Mouse (Mus musculus): ENCODE data around the gene Mlx.

The Mlx gene

DNA sequence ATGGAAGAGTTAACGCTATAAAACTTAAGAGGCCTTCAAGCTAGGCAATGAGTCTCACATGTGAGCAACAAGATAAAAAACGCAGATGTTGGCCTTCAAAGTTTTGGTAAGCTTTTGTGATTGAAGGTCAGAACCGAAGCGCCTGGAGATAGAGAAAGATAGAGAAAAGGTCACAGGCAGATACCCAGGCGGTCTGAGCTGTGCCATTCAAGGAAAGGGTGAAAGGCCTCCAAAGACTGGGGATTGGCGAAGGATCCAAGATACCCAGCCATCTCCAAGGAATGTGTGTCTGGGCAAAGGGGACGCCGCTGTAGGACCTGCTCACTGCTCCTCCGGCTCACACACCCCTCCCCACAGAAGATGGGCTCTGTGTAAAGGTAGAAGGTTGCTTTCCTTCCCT is 22.1 kb upstream of the Mlx start:
- no peak for DNase-seq (ENCODE audit: low read depth, low spot score)

DNA sequence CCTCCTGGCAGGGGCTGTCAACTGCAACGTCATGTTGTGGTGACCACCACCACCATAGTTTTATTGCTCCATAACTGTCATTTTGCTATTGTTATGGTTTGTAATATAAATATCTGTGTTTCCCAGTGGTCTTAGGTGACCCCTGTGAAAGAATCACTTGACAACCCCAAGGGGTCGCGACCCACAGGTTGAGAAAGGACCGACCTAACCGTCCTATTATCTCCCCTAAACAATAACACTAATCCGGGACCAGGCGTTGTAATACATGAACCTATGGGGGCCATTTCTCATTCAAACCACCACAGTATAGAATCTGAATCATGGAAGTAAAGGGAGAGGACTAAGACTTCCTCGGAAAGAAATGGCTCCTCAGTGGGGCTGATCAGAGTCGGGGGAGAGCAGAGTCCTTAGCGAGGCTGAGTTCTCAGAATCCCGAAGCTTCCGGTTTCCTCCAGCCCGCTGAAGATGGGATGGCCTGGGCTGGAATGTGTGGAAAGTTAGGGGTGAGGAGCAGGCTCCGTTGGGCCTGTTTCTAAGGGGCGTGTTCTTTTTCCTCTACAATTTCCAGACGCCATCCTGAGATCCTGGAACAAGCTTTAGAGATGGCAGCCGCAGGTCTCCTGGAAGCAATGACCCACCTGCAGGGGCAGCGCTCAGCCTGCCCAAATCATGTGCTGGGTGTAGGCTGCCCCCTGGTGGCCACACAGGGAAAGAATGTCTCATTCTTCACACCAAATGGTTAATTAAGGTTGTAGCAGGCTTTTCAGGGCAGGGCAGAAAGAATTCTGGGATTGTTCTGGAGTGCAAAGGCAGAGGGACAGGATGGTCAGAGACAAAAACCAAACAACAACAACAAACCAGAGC is 20.3 kb upstream of the Mlx start:
- DNase-seq (ENCODE audit: low read depth, low spot score), result no peak

DNA sequence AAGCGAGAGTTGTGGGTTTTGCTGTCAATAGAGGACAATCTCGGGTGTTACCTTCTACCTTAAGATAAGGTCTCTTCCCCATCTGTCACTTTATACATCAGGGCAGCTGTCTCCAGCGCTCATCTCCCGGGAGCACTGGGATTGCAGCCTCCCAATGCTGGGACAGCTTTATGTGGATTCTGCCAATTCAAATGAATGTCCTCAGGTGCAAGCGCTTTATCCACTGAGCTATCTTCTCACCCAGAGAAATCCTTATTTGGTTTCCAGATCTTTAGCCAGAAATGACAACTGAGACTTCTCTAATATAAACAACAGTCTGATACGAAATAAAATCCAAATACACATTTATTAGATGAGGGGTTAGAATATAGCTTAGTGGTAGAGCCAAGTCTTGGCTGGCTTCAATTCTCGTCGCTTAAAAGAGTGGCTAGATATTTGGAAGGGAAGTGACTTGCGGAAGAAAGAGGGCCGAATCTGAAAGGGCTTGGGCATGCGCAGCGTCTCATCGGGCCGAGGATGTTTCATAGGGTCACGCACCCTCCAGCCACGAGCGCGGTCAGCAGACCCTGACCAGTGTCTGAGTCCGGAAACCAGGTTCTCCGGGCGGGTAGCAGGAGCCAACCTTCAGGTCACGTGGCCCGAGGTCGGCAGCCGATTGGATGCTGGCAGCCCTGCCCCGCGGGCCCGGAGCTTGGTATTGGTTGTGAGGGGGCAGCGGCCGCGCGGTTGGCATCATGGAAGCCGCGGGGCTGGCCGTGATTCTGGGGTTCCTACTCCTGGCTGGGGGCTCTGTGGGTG is 17.5 kb upstream of the Mlx start, which contains the start of gene Naglu:
TSS of gene Naglu (plus strand) at position 622 of the 798 bp plus-strand sequence.
- DNase-seq (ENCODE audit: low read depth, low spot score), result peak; percentile 76

DNA sequence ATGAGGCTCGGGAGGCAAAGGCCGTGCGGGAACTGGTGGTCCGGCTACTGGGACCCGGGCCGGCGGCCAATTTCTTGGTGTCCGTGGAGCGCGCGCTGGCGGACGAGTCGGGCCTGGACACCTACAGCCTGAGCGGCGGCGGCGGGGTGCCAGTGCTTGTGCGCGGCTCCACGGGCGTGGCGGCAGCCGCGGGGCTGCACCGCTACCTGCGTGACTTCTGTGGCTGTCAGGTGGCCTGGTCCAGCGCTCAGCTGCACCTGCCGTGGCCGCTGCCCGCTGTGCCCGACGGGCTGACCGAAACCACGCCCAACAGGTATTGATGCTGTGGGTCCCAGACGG is 16.9 kb upstream of the Mlx start:
- DNase-seq (ENCODE audit: low read depth, low spot score), result no peak

DNA sequence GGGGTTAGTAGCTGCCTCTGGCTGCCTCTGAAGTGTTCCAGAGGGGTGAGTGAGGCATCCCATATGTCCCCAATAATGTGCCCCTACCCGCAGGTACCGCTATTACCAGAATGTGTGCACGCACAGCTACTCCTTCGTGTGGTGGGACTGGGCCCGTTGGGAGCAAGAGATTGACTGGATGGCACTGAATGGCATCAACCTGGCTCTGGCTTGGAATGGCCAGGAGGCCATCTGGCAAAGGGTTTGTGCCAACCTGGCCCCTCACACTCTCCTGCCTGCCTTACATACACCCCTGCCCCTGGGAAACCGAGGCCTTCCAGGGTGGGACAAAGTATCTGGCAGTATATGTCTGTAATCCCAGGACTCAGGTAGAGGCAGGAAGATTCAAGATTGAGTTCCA is 16.1 kb upstream of the Mlx start:
- DNase-seq (ENCODE audit: low read depth, low spot score), result no peak

DNA sequence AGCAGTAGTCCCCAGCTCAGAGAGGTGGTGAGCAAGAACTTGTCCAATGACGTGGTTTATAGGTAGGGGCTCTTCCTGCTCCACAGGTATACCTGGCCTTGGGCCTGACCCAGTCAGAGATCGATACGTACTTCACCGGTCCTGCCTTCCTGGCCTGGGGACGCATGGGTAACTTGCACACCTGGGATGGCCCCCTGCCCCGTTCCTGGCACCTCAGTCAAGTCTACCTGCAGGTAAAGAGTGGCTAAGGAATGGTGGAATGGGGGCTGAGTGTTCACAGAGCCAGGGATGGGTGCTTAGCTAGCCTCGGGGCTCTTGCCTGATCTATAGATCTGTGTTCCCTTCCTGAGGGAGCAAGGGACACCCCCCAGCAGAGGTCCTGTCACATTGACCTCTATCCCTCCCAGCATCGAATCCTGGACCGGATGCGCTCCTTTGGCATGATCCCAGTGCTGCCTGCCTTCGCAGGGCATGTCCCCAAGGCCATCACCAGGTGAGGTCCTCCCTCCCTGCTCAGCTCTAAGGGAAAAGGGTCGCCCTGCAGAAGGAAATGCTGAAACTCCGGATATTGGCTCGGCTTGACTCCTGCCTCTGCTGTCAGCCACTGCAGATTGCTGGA is 15.2 kb upstream of the Mlx start:
- no peak for DNase-seq (ENCODE audit: low read depth, low spot score)

DNA sequence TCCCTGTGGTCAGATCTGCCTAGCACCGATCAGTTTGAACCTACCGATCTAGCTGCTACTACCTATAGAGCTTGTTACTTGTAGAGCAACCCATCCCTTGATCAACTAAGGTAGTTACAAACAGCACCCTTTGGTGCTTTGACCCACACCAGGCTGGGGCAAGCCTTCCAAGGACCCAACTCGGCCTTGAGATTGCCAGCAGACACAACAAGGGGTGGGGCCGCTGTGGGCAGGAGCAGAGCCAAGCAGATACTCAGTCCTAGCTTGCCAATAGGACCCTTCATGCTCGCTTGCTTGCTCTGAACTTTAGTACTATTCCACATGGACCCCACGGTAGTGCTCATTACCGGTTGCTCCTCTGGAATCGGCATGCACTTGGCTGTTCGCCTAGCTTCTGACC is 9.0 kb upstream of the Mlx start, which contains the start of gene Hsd17b1:
TSS of gene Hsd17b1 (plus strand) at position 291 of the 400 bp plus-strand sequence.
- DNase-seq (ENCODE audit: low read depth, low spot score), result no peak

DNA sequence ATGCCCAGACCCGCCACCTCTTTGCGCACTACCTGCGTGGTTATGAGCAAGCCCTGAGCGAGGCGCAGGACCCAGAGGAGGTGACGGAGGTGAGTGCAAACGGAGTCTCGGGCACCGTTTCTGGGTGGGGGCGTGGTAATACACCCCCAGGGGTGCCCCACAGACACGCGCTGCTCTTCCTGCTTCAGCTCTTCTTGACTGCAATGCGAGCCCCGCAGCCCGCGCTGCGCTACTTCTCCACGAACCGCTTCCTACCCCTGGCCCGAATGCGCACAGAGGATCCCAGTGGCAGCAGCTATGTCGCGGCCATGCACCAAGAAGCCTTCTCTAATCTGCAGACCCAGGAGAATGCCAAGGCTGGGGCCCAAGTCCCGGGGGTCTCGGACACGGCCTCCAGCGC is 7.3 kb upstream of the Mlx start:
- DNase-seq (ENCODE audit: low read depth, low spot score), result no peak

DNA sequence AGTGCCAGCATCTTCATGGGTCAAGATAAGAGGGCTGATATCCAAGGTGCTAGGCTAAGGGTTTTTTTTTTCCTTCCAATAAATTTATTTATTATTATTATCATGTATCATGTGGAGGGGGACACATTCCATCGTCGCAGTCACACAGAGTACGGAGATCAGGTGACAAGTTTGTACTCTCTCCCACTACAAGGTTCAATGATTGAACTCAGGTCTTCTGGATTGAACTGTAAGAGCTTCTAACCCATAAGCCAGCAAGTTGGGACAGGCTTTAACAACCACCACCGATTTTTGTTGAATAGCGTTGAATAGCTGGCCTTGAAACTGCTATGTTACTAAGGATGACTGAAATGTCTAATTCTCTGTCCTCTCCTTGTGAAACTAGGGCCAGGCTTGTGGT is 6.7 kb upstream of the Mlx start:
- DNase-seq (ENCODE audit: low read depth, low spot score), result no peak

DNA sequence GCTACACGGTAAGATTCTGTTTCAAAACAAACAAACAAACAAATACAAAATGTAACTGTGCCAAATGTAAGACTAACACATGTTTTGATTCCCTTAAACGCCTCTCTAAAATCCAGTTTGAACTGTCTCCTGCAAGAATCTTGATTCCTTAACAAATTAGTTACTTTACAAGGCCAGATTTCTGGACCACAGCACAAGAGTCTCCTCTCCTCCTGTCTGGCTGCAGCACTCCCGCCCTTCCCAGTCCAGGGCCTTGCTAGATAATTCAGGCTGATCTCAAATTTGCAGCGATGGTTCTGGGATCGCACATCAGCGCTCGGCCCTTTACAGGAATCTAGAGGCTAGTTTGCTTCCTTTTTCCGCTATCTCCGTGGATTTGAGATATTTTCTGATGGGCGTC is 5.4 kb upstream of the Mlx start:
- no peak for DNase-seq (ENCODE audit: low read depth, low spot score)

DNA sequence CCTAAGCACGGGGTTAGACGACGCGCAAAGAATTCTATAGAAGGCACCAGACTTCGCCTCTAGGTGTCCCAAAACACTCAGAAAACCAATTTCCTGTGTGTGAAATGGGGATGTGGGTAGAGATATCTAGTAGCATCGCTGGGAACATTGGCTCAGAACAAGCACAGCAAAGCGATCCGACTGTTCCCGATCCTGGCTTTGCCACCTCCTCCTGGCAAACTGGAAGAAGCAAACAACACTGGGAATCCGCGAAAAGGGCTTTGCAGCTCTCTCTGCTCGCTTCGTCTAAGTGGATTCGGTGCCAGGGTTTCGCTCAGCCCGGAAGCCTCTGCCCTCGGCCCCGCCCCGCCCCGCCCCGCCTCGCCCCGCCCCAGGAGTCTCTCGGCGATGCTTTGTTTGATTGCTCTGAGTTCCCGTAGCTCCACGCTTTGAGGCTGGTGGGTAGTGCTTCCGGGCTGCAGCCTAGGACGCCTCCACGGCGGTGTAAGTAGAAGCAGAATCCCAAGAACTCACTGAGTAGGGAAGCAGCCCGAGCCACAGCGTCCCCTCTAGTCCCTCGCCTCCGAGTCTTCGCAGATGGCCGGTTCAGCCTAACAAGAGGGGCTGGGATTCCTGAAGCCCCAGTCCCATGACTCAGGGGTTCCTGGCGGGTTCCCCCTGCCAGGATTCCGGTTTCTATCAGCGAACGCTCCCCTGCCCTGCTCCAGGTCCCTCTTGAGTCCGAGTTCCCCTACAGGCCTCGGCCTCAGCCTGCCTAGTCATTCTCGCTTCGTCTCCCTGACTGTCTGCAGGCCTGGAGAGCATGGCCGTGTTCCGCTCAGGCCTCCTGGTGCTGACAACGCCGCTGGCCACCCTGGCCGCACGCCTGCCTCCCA is 4.6 kb upstream of the Mlx start, which contains the start of gene Coasy:
TSS of gene Coasy (plus strand) at position 358 of the 875 bp plus-strand sequence.
- peak; percentile 79 for DNase-seq (ENCODE audit: low read depth, low spot score)

DNA sequence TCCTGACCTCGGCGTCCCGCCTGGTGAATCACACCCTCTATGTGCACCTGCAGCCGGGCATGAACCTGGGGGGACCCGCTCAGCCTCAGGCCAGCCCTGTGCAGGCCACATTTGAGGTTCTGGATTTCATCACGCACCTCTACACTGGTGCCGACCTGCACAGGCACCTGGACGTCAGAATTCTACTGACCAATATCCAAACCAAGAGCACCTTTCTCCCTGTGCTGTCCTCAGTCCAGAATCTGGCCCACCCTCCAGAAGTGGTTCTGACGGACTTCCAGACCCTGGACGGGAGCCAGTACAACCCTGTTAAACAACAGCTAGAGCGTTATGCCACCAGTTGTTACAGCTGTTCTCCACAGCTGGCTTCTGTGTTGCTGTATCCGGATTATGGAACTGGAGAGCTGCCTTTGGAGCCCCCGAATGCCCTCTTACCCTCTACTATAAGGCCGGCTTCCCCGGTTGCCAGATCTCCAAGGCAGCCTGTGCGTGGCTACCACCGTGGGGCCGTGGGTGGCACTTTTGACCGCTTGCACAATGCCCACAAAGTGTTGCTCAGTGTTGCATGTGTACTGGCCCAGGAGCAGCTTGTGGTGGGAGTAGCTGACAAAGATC is 3.9 kb upstream of the Mlx start:
- DNase-seq (ENCODE audit: low read depth, low spot score), result no peak

DNA sequence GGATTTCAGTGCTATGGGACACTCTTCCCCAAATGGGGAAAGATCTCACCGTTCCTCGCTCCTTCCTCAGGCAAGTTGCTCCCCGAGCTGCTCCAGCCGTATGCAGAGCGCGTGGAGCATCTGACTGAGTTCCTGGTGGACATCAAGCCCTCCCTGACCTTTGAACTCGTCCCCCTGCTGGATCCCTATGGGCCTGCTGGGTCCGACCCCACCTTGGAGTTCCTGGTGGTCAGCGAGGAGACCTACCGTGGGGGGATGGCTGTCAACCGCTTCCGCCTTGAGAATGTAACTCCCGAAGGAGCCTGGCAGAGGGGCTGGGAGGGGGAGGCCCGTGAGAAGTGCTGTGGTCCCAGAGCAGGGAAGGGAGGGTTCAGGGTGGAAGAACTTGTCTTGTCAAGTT is 2.8 kb upstream of the Mlx start:
- no peak for DNase-seq (ENCODE audit: low read depth, low spot score)

DNA sequence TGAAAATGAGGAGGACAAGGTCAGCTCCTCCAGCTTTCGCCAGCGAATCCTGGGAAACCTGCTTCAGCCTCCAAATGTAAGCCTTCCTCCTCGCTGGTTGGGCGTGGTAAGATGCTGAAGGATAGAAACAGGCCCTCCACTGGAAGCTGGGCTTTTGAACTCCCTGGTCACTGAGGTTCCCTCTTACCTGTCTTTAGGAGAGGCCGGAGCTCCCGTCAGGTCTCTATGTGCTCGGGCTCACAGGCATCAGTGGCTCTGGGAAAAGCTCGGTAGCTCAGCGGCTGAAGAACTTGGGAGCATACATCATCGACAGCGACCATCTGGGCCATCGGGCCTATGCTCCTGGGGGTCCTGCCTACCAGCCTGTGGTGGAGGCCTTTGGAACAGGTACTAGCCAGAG is 2.3 kb upstream of the Mlx start:
- no peak for DNase-seq (ENCODE audit: low read depth, low spot score)

DNA sequence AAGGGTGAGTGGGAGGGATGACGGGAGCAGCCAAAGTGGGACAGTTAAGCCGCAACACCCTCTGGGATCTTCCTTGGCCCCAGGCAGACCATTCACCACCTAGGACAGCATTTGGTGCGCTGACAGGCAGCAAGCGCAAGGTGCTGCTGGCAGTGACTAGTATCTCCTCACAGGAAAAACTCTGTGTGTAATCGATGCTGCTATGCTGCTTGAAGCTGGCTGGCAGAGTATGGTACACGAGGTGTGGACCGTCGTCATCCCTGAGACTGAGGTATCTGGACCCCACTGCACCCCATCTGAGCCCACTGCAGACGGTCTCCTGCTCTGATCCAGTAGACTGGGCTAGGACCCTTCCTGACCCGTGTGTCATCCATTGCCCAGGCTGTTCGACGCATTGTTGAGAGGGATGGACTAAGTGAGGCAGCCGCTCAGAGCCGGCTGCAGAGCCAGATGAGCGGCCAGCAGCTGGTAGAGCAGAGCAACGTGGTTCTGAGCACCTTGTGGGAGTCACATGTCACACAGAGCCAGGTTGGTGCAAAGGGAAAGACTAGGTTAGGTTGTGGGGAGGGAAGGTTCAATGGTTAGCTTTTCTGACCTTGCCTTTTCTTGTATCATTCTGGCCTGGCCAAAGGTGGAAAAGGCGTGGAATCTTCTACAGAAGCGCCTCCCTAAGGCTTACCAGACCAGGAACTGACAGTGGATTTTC is 1.3 kb upstream of the Mlx start:
- no peak for DNase-seq (ENCODE audit: low read depth, low spot score)

DNA sequence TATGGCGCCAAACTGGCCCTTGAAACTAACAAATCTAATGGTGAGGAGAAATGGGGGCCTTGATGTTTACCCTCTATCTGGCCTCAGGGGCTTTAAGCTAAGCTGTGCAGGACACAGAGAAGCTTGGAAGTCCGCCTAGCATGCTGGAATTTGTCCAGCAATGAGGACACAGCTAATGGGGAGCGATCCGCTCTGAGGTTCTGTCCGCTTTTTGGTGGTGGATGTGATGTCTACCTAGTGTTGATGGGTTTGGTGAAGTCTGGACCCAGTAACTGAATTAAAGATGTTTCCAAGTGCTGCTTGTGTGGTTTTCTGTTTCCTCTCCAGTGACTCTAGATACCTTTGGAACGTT is 778 bp upstream of the Mlx start:
- DNase-seq (ENCODE audit: low read depth, low spot score), result no peak

DNA sequence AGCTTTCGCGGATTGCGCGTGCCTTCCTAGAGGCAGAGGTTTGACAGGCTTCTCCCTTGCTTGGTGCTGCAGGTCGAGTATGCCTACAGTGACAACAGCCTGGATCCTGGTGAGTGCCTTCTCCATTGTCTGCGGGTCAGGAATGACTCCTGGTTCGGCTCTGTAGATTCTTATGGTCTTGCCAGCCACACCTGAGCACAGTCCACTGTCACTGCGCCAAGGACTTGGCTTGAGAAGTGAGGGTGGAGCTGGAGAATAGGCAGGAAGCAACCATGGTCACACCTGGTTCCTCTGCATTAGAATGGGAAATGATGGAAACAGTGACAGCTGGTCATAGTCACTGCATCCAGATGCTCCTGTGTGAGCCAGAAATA is 592 bp downstream of the Mlx start:
- no peak for DNase-seq (ENCODE audit: low read depth, low spot score)

DNA sequence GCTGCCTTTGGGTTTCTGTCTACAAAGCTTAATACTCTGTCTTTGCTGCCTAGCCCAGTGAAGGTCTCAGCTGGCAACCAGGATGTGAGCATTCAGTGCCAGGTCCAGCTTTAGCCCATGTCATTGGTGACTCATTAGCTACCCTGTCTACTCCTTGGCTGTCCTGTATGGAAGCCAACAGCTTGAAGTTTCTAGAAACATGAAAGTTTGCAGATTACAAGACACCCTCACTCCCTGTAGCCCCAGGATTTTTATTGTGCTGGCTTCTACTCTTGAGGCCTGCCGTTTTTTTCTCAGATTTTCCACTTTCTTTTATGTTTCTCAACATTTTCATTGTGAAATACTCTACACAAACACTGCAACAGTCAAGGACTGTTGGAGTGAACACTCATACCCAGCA is 2.9 kb downstream of the Mlx start:
- DNase-seq (ENCODE audit: low read depth, low spot score), result no peak

DNA sequence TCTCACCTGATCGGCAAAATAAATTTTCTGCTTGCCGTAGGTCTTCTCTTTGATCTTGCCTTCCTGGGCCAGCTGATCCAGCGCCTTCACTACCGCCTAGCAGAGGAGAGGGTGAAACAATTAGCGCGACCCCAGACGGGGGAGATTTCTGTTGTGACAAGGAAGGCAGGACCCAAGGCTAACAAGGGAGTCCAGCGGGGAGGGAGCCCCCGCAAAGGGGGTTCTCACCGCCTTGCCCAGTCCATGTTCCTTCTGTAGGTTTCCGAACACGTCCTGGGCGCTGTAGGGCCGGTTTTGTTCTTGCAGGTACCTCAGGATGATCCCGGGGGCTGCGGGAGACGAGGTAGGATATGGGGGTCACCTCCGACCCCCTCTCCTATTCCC is 7.8 kb downstream of the Mlx start:
- no peak for DNase-seq (ENCODE audit: low read depth, low spot score)

DNA sequence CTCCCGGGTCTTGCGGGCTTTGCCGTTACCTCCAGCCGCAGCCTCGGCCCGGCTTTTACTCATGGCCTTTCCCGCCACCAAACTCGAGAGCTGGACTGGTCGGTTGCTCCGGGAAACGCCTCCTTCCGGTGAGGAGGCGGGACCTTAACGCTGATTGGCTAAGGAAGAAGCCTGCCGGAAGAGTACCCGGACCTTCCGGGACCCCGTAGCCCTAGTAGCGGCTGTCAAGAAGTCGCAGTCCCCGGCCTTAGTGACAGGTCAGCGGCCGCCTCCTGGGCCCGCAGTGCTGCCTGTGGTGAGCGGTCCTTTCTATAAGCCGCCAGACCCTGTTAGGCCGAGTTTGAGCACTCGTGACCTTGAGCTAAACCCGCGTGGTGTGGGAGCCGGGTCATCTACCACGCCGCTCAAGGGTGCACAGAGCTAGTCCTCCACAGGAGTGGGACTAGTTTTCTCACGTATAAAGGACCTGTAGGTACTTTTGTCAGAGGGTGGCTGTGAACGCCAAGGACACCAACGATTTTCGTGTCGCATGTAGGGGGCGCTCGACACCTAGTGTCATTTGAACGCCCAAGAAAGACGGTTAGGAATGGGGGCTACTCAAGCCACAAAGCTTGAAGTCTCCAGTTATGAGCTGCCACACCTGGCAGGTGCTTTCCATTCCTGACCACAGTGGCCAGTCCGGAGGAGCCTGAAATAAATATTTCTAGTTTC is 8.4 kb downstream of the Mlx start, which contains the start of gene Psmc3ip:
TSS of gene Psmc3ip (minus strand) at position 123 of the 711 bp plus-strand sequence.
- peak; percentile 90 for DNase-seq (ENCODE audit: low read depth, low spot score)

All from retina, adult 2 months (tissue).